Mouse (Mus musculus): ENCODE measurements around the gene Spata31d1d.

- TF ChIP-seq CTCF (IDR thresholded peaks at IDR 0.05; ENCODE audit: low read depth) (no peak), EP300 (IDR thresholded peaks at IDR 0.05; ENCODE audit: low read depth) (peak; percentile 93)
These were observed 6.9 kb upstream of the Spata31d1d start for GRCm38 (mm10) chr13:59738455-59738854.
